Mouse (Mus musculus) heart, embryonic 11.5 days (tissue): ENCODE results near the gene Dpf3. TPM values are rescaled to one million over a fixed set of nuclear protein-coding genes. Genes with fewer than 3 reads are reported as not detected.
A peak's percentile ranks its signal among the peaks of the same experiment; 100 is the strongest.

Source experiments
- ATAC-seq: fragments of 200-750 bp; cut with Nextera tagmentation; replicated peaks from 2 replicates; pipeline ENCODE4 v1.8.0; 2017; ENCODE audit warnings: moderate library complexity; ENCODE audit not compliant: insufficient number of reproducible peaks, low FRiP score, low TSS enrichment
- H3K27ac ChIP-seq: fragments of 300-500 bp; sonication (generic); 2 replicates; pipeline ENCODE4 v1.5.1; 2014; ENCODE audit warnings: mild to moderate bottlenecking, low read depth, low read length
- H3K27me3 ChIP-seq: fragments of 300-500 bp; sonication (generic); 2 replicates; pipeline ENCODE4 v1.6.1; 2014; ENCODE audit warnings: mild to moderate bottlenecking, low read length, mixed read lengths; ENCODE audit not compliant: control insufficient read depth, insufficient read depth
- H3K36me3 ChIP-seq: fragments of 300-500 bp; sonication (generic); 2 replicates; pipeline ENCODE4 v1.6.1; 2014; ENCODE audit warnings: mild to moderate bottlenecking, low read length, moderate library complexity, mixed read lengths; ENCODE audit not compliant: control insufficient read depth, insufficient read depth
- H3K4me1 ChIP-seq: fragments of 300-500 bp; sonication (generic); 2 replicates; pipeline ENCODE4 v1.6.1; 2014; ENCODE audit warnings: low read length; ENCODE audit not compliant: control insufficient read depth, insufficient read depth
- H3K4me2 ChIP-seq: fragments of 300-500 bp; sonication (generic); 2 replicates; pipeline ENCODE4 v1.6.1; 2014; ENCODE audit warnings: mild to moderate bottlenecking, moderate library complexity
- H3K4me3 ChIP-seq: fragments of 300-500 bp; sonication (generic); 2 replicates; pipeline ENCODE4 v1.5.1; 2014; ENCODE audit warnings: low read depth, low read length
- H3K9ac ChIP-seq: fragments of 300-500 bp; sonication (generic); 2 replicates; pipeline ENCODE4 v1.6.1; 2014; ENCODE audit warnings: mild to moderate bottlenecking, low read depth, low read length, moderate library complexity
- H3K9me3 ChIP-seq: fragments of 300-500 bp; sonication (generic); replicated peaks from 2 replicates; pipeline ENCODE4 v1.6.1; 2016; ENCODE audit warnings: low read length; ENCODE audit not compliant: control insufficient read depth
- WGBS: fragments of 180-500 bp; shearing (Covaris S2); extraction: QIAGEN DNeasy Blood & Tissue Kit; methylation state at CpG from one replicate; pipeline ENCODE4 v1.1.7; 2014; ENCODE audit not compliant: insufficient replicate concordance; 5-methylcytosine and 5-hydroxymethylcytosine counted together
- polyA plus RNA-seq: library from polyadenylated mRNA; unstranded; fragments of >200 nt; fragmentation: Nextera tagmentation; extraction: Ambion mirVana; gene quantifications from 2 replicates; pipeline ENCODE4 v1.2.1, GENCODE M21; 2014

The Dpf3 gene
- polyA plus RNA-seq, 1 experiment from 2014 or later: 29.7 TPM

- Histone ChIP-seq H3K4me3 (no peak overlapping the region), H3K27ac (no peak overlapping the region), H3K36me3 (no peaks in the 10 kb centered on the region), H3K4me2 (no peak overlapping the region), H3K9me3 (no peaks in the 10 kb centered on the region), H3K27me3 (no peaks in the 10 kb centered on the region), H3K9ac (no peak overlapping the region), H3K4me1 (no peaks in the 10 kb centered on the region)
- WGBS: 54% methylated on average over 9 of the region's 9 CpGs
- no peak for ATAC-seq
These were observed 8.4 kb upstream of the Dpf3 start for GRCm38 (mm10) chr12:83495961-83496282.

GRCm38 (mm10) chr12:83495248-83495960 is 7.9 kb upstream of the Dpf3 start:
- Histone ChIP-seq H3K27ac (no peak overlapping the region), H3K4me2 (no peak overlapping the region), H3K4me3 (no peak overlapping the region), H3K9me3 (no peaks in the 10 kb centered on the region), H3K4me1 (no peaks in the 10 kb centered on the region), H3K27me3 (no peaks in the 10 kb centered on the region), H3K9ac (no peak overlapping the region), H3K36me3 (no peaks in the 10 kb centered on the region)
- ATAC-seq: no peak
- WGBS: 61% methylated on average over 4 of the region's 4 CpGs

- WGBS: 75% methylated on average over 9 of the region's 9 CpGs
- Histone ChIP-seq H3K27me3 (no peaks in the 10 kb centered on the region), H3K36me3 (no peaks in the 10 kb centered on the region), H3K4me1 (no peaks in the 10 kb centered on the region), H3K4me2 (no peak overlapping the region), H3K4me3 (no peak overlapping the region), H3K9ac (no peak overlapping the region), H3K9me3 (no peaks in the 10 kb centered on the region), H3K27ac (no peak overlapping the region)
- ATAC-seq: no peak
These were observed 6.7 kb upstream of the Dpf3 start for GRCm38 (mm10) chr12:83494196-83494595.

DNA sequence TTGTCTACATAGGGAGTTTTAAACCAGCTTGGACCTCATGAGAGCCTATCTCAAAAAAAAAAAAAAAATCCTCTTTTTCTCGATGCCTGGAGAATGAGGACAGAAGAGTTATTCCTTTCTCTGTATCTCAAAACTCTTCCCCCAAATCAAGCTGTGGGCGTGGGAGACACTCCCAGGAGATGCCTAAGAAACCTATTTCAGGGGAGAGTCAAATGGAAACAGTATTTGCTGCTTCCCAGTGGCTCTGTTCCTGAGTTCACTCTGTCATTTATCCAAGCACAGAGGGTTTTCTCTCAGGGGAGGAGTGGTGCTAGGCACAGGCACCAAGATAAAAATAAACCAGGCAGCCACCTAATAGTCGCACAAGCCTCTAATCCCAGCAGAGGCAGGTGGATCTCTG is 5.3 kb upstream of the Dpf3 start:
- Histone ChIP-seq H3K9me3 (no peaks in the 10 kb centered on the region), H3K4me1 (peaks cover 6% of the 10 kb centered on the region; the same call in 1 of the 2 replicates), H3K9ac (no peak overlapping the region), H3K4me2 (no peak overlapping the region), H3K4me3 (no peak overlapping the region), H3K27me3 (no peaks in the 10 kb centered on the region), H3K27ac (no peak overlapping the region), H3K36me3 (no peaks in the 10 kb centered on the region)
- WGBS: 56% methylated on average over 3 of the region's 3 CpGs
- ATAC-seq: no peak

- H3K4me1 ChIP-seq: peaks cover 6% of the 10 kb centered on the region; the same call in 1 of the 2 replicates
- H3K36me3 ChIP-seq: no peaks in the 10 kb centered on the region
- no peak overlapping the region for H3K27ac ChIP-seq
- no peaks in the 10 kb centered on the region for H3K9me3 ChIP-seq
- ATAC-seq: no peak
- H3K4me3 ChIP-seq: no peak overlapping the region
- 44% methylated on average over 1 of the region's 1 CpGs for whole genome bisulfite sequencing
- no peaks in the 10 kb centered on the region for H3K27me3 ChIP-seq
- no peak overlapping the region for H3K9ac ChIP-seq
- no peak overlapping the region for H3K4me2 ChIP-seq
These were observed 4.1 kb upstream of the Dpf3 start for GRCm38 (mm10) chr12:83491609-83492008.

DNA sequence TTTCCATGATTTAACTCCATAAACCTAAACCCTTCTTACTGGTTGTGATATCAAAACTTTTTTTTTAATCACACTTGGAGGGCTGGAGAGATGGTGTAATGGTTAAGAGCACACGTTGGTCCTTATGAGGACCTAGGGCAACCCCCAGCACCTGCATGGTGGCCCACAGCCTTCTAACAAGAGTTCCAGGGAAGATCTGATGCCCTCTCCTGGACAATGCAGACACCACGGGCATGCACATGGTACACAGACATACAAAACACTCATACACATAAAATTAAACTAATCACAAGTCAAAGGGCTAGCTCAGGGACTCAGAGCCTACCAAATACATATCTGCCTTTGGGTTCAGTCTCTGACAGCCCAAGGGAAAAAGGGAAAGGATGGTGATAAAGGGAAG is 2.2 kb upstream of the Dpf3 start:
- no peaks in the 10 kb centered on the region for H3K36me3 ChIP-seq
- H3K27me3 ChIP-seq: no peaks in the 10 kb centered on the region
- no peaks in the 10 kb centered on the region for H3K9me3 ChIP-seq
- H3K27ac ChIP-seq: no peak overlapping the region
- ATAC-seq: no peak
- H3K4me3 ChIP-seq: no peak overlapping the region
- no peak overlapping the region for H3K9ac ChIP-seq
- H3K4me2 ChIP-seq: no peak overlapping the region
- WGBS: 32% methylated on average over 2 of the region's 2 CpGs
- peaks cover 7% of the 10 kb centered on the region for H3K4me1 ChIP-seq

- H3K4me1 ChIP-seq: peaks cover 13% of the 10 kb centered on the region
- H3K9me3 ChIP-seq: no peaks in the 10 kb centered on the region
- peak overlapping the region; percentile 54 for H3K9ac ChIP-seq
- H3K27me3 ChIP-seq: no peaks in the 10 kb centered on the region
- no peak for ATAC-seq
- H3K27ac ChIP-seq: peak overlapping the region; percentile 47
- peak overlapping the region; percentile 81 for H3K4me3 ChIP-seq
- peak overlapping the region; percentile 82 for H3K4me2 ChIP-seq
- under 1% methylated on average over 29 of the region's 29 CpGs for WGBS
- H3K36me3 ChIP-seq: no peaks in the 10 kb centered on the region
These were observed 860 bp upstream of the Dpf3 start for GRCm38 (mm10) chr12:83488211-83488941.

- peak overlapping the region; percentile 89 for H3K27ac ChIP-seq
- no peaks in the 10 kb centered on the region for H3K36me3 ChIP-seq
- peaks cover 13% of the 10 kb centered on the region for H3K4me1 ChIP-seq
- H3K4me2 ChIP-seq: peak overlapping the region; percentile 82
- H3K9ac ChIP-seq: peak overlapping the region; percentile 84
- peak overlapping the region; percentile 81 for H3K4me3 ChIP-seq
- no peaks in the 10 kb centered on the region for H3K27me3 ChIP-seq
- under 1% methylated on average over 73 of the region's 73 CpGs for WGBS
- ATAC-seq: peak; percentile 60; the same call in 1 of the 2 replicates
- H3K9me3 ChIP-seq: no peaks in the 10 kb centered on the region
These were observed 650 bp downstream of the Dpf3 start for GRCm38 (mm10) chr12:83486671-83487461.
